9 mouse cellular contexts compared by ENCODE assay signal in the genomic region with DNA sequence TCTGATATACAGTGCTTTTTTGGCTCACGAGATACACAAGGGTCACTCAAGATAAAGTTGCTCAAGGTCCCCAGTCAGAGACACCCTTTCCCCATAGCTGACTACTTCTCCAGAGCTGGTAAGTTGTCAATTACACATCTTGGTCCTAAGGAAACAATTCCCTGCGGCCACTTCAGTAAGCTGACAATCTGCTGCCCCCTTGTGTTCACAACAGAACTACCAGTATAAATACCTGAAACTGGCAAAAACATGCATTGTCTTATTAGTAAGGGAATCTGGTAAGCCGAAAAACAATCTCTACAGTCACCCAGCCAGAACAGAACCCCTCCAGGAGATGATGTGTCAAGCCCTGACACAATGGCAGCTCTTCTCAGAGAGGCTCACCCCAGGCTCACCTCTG. TPM values are rescaled to one million over a fixed set of nuclear protein-coding genes. Genes with fewer than 3 reads are reported as not detected.
A peak's percentile ranks its signal among the peaks of the same experiment; 100 is the strongest.
DNase-seq lines count a peak whose midpoint lies in the region; ATAC-seq and TF ChIP-seq lines count a peak whose summit lies in the region.
"Had no signal": no experiment of that assay in that cellular context is flagged by ENCODE, and none has a peak within 500 bp of the region (broad histone marks: within the 10 kb centered on the region; RNA-seq: fewer than 3 reads in every experiment).

No protein-coding gene starts in this region.

- H3K4me1 ChIP-seq in embryonic facial prominence, embryonic 10.5 days: no peaks in the 10 kb centered on the region
- H3K4me1 ChIP-seq in lung, adult 2 months (ENCODE audit: control insufficient read depth, insufficient read depth, low read length): no peaks in the 10 kb centered on the region
- H3K4me1 ChIP-seq: stomach, embryonic 15.5 days had no signal

- peak; percentile 38 for DNase-seq in cerebellum, adult 11 months
- peak in 1 of 2 experiments; percentile 23 for DNase-seq in left cerebral cortex, adult 2 months (ENCODE audit: extremely low spot score in 1 of 2, low spot score in 2 of 2)
- no peak for DNase-seq in left cerebral cortex, postnatal 36 days (ENCODE audit: low spot score in 2 of 2)
- peak; percentile 79 for DNase-seq in MN1 (ENCODE audit: low spot score)
- DNase-seq in embryonic facial prominence, embryonic 10.5 days (ENCODE audit: low spot score): peak; percentile 40
- DNase-seq in lung, adult 2 months: peak; percentile 20
- peak; percentile 50 for DNase-seq in thymus, postnatal 14 days

- ATAC-seq in cerebellum, adult (ENCODE audit: insufficient number of reproducible peaks, low FRiP score, low TSS enrichment): no peak

- H3K36me3 ChIP-seq in embryonic facial prominence, embryonic 10.5 days (replicated peaks): peaks cover 100% of the 10 kb centered on the region

- H3K27ac ChIP-seq in left cerebral cortex, adult 2 months: no peak overlapping the region
- H3K27ac ChIP-seq in embryonic facial prominence, embryonic 10.5 days (replicated peaks): no peak overlapping the region
- H3K27ac ChIP-seq: stomach, embryonic 15.5 days had no signal

- TF ChIP-seq CTCF in left cerebral cortex, adult 2 months (IDR thresholded peaks at IDR 0.05): peak; percentile 70
- TF ChIP-seq CTCF in lung, adult 2 months (IDR thresholded peaks at IDR 0.05; ENCODE audit: insufficient read depth, low read length): 0 out of 2 replicates have a peak, but pooled peaks have one; percentile 4

- intact Hi-C loops in left cerebral cortex, adult 2 months (cut with DNase I): loop anchor here (1.0 to 2.0 kb wide), 2 partner anchors 76 to 104 kb away; no protein-coding TSS in a partner anchor
- intact Hi-C loops in left cerebral cortex, postnatal 36 days (cut with DNase I): loop anchor here (5.0 kb wide), 1 partner anchor 105 kb away; no protein-coding TSS in a partner anchor

- H3K9me3 ChIP-seq in embryonic facial prominence, embryonic 10.5 days: no peaks in the 10 kb centered on the region
- H3K9me3 ChIP-seq: stomach, embryonic 15.5 days had no signal

- WGBS in embryonic facial prominence, embryonic 10.5 days: 65% methylated on average over 3 of the region's 3 CpGs
- 43% methylated on average over 3 of the region's 3 CpGs for WGBS in lung, adult 2 months

- TF ChIP-seq POLR2A in lung, adult 2 months (IDR thresholded peaks at IDR 0.05; ENCODE audit: borderline replicate concordance, extremely low read depth, low read depth, low read length): no peak

- H3K4me3 ChIP-seq in left cerebral cortex, adult 2 months: no peak overlapping the region
- no peak overlapping the region for H3K4me3 ChIP-seq in embryonic facial prominence, embryonic 10.5 days
- no peak overlapping the region for H3K4me3 ChIP-seq in lung, adult 2 months (replicated peaks; ENCODE audit: extremely low read depth, low read depth, low read length)
- H3K4me3 ChIP-seq: stomach, embryonic 15.5 days had no signal

- H3K27me3 ChIP-seq in embryonic facial prominence, embryonic 10.5 days (replicated peaks; ENCODE audit: low read depth, poor library complexity, severe bottlenecking): no peaks in the 10 kb centered on the region
- H3K27me3 ChIP-seq: stomach, embryonic 15.5 days had no signal

RNA-seq across cellular contexts. Expression of a gene that starts 10.8 kb away (rescaled TPM):
- 100 to 1,000 TPM; 108 to 120 TPM for total RNA-seq in left cerebral cortex, adult 2 months (2021)
- 100 to 1,000 TPM; 114 to 119 TPM for total RNA-seq in left cerebral cortex, postnatal 36 days (2021)
- polyA plus RNA-seq in embryonic facial prominence, embryonic 10.5 days (2016; fragmentation: Nextera tagmentation; extraction: Ambion mirVana): 85.5 and 85.9 TPM in 2 replicates
- 18.7 and 32.0 TPM in 2 replicates for polyA plus RNA-seq in lung, adult 2 months (2012; rRNA removed)

RNA-seq across cellular contexts. Expression of a gene that starts 25.6 kb away (rescaled TPM):
- total RNA-seq in left cerebral cortex, adult 2 months (2021): 10 to 100 TPM; 52.7 to 56.8 TPM
- 10 to 100 TPM; 42.9 to 53.7 TPM for total RNA-seq in left cerebral cortex, postnatal 36 days (2021)
- polyA plus RNA-seq in embryonic facial prominence, embryonic 10.5 days (2016; fragmentation: Nextera tagmentation; extraction: Ambion mirVana): 4.7 and 5.1 TPM in 2 replicates
- polyA plus RNA-seq in lung, adult 2 months (2012; rRNA removed): 55.8 and 85.1 TPM in 2 replicates

Comparison
In these comparisons a context has a peak if more than half of its experiments do, and no peak if none do; other contexts are left out.
1. DNase-seq: peak in cerebellum, adult 11 months (single experiment), MN1 (single experiment), embryonic facial prominence, embryonic 10.5 days (single experiment), lung, adult 2 months (single experiment) and thymus, postnatal 14 days (single experiment); none in left cerebral cortex, postnatal 36 days (0 of 2).